Mouse (Mus musculus): Measurements from ENCODE around the gene Cul7. TPM values are rescaled to one million over a fixed set of nuclear protein-coding genes. Genes with fewer than 3 reads are reported as not detected.

Cul7 gene
- polyA plus RNA-seq, 1 experiment from 2014 or later = 34.9 TPM

GRCm38 (mm10) chr17:46639929-46640328 is 10.2 kb upstream of the Cul7 start:
- H3K27me3 ChIP-seq (ENCODE audit: control insufficient read depth, insufficient read depth, low read length) = no peaks in the 10 kb centered on the region
- no peaks in the 10 kb centered on the region for H3K9me3 ChIP-seq (ENCODE audit: control insufficient read depth, low read length)
- H3K4me2 ChIP-seq (ENCODE audit: low read depth, low read length, severe bottlenecking) = no peak overlapping the region
- no peak overlapping the region for H3K4me3 ChIP-seq (ENCODE audit: low read depth, low read length)
- no peak for ATAC-seq (replicated peaks; ENCODE audit: low FRiP score)
- peaks cover 2% of the 10 kb centered on the region; the same call in 1 of the 2 replicates for H3K4me1 ChIP-seq (replicated peaks; ENCODE audit: control insufficient read depth, insufficient read depth, low read length)
- no peak for DNase-seq (ENCODE audit: low spot score)
- no peak overlapping the region for H3K27ac ChIP-seq (ENCODE audit: low read depth, low read length)
- no peaks in the 10 kb centered on the region for H3K36me3 ChIP-seq (ENCODE audit: control insufficient read depth, insufficient read depth, low read length)
- WGBS = 87% methylated on average over 9 of the region's 9 CpGs
- H3K9ac ChIP-seq (ENCODE audit: low read length) = no peak overlapping the region

- Histone ChIP-seq H3K9me3 (ENCODE audit: control insufficient read depth, low read length) (no peaks in the 10 kb centered on the region), H3K4me1 (replicated peaks; ENCODE audit: control insufficient read depth, insufficient read depth, low read length) (peaks cover 11% of the 10 kb centered on the region), H3K4me2 (ENCODE audit: low read depth, low read length, severe bottlenecking) (no peak overlapping the region), H3K27me3 (ENCODE audit: control insufficient read depth, insufficient read depth, low read length) (no peaks in the 10 kb centered on the region), H3K9ac (ENCODE audit: low read length) (no peak overlapping the region), H3K4me3 (ENCODE audit: low read depth, low read length) (no peak overlapping the region), H3K36me3 (ENCODE audit: control insufficient read depth, insufficient read depth, low read length) (no peaks in the 10 kb centered on the region), H3K27ac (ENCODE audit: low read depth, low read length) (no peak overlapping the region)
- ATAC-seq (replicated peaks; ENCODE audit: low FRiP score) (no peak), DNase-seq (ENCODE audit: low spot score) (no peak)
- WGBS = 94% methylated on average over 17 of the region's 17 CpGs
Observed at GRCm38 (mm10) chr17:46642060-46642459, 8.1 kb upstream of the Cul7 start.

- H3K36me3 ChIP-seq (ENCODE audit: control insufficient read depth, insufficient read depth, low read length) = no peaks in the 10 kb centered on the region
- H3K4me2 ChIP-seq (ENCODE audit: low read depth, low read length, severe bottlenecking) = peak overlapping the region; percentile 96; the same call in 1 of the 2 replicates
- DNase-seq (ENCODE audit: low spot score) (no peak), ATAC-seq (replicated peaks; ENCODE audit: low FRiP score) (no peak)
- H3K9ac ChIP-seq (ENCODE audit: low read length) = peak overlapping the region; percentile 77
- H3K27me3 ChIP-seq (ENCODE audit: control insufficient read depth, insufficient read depth, low read length) = no peaks in the 10 kb centered on the region
- peak overlapping the region; percentile 68 for H3K4me3 ChIP-seq (ENCODE audit: low read depth, low read length)
- H3K9me3 ChIP-seq (ENCODE audit: control insufficient read depth, low read length) = no peaks in the 10 kb centered on the region
- H3K4me1 ChIP-seq (replicated peaks; ENCODE audit: control insufficient read depth, insufficient read depth, low read length) = peaks cover 11% of the 10 kb centered on the region
- no peak overlapping the region for H3K27ac ChIP-seq (ENCODE audit: low read depth, low read length)
- 93% methylated on average over 12 of the region's 12 CpGs for WGBS
Observed at GRCm38 (mm10) chr17:46644152-46644805, 5.9 kb upstream of the Cul7 start.

GRCm38 (mm10) chr17:46644916-46645475 is 5.1 kb upstream of the Cul7 start:
- Histone ChIP-seq H3K4me1 (replicated peaks; ENCODE audit: control insufficient read depth, insufficient read depth, low read length) (peaks cover 15% of the 10 kb centered on the region), H3K27ac (ENCODE audit: low read depth, low read length) (no peak overlapping the region), H3K9ac (ENCODE audit: low read length) (peak overlapping the region; percentile 77), H3K9me3 (ENCODE audit: control insufficient read depth, low read length) (no peaks in the 10 kb centered on the region), H3K4me3 (ENCODE audit: low read depth, low read length) (peak overlapping the region; percentile 68), H3K36me3 (ENCODE audit: control insufficient read depth, insufficient read depth, low read length) (no peaks in the 10 kb centered on the region), H3K4me2 (ENCODE audit: low read depth, low read length, severe bottlenecking) (peak overlapping the region; percentile 96), H3K27me3 (ENCODE audit: control insufficient read depth, insufficient read depth, low read length) (no peaks in the 10 kb centered on the region)
- peak; percentile 7; the same call in 1 of the 2 replicates for ATAC-seq (replicated peaks; ENCODE audit: low FRiP score)
- WGBS = 13% methylated on average over 11 of the region's 11 CpGs
- no peak for DNase-seq (ENCODE audit: low spot score)

- Histone ChIP-seq H3K4me2 (ENCODE audit: low read depth, low read length, severe bottlenecking) (peak within 1 kb of the TSS; percentile 96), H3K4me1 (replicated peaks; ENCODE audit: control insufficient read depth, insufficient read depth, low read length) (peaks cover 16% of the 10 kb centered on the region), H3K9ac (ENCODE audit: low read length) (peak within 1 kb of the TSS; percentile 77), H3K9me3 (ENCODE audit: control insufficient read depth, low read length) (no peaks in the 10 kb centered on the region), H3K36me3 (ENCODE audit: control insufficient read depth, insufficient read depth, low read length) (no peaks in the 10 kb centered on the region), H3K4me3 (ENCODE audit: low read depth, low read length) (peak within 1 kb of the TSS; percentile 68), H3K27ac (ENCODE audit: low read depth, low read length) (no peak within 1 kb of the TSS), H3K27me3 (ENCODE audit: control insufficient read depth, insufficient read depth, low read length) (no peaks in the 10 kb centered on the region)
- ATAC-seq (replicated peaks; ENCODE audit: low FRiP score) (peak; percentile 73), DNase-seq (ENCODE audit: low spot score) (peak; percentile 100)
- WGBS = 1% methylated on average over 53 of the region's 53 CpGs
Observed at GRCm38 (mm10) chr17:46645561-46646321, 4.4 kb upstream of the Cul7 start, which contains the start of the genes Klc4 and Mrpl2. Klc4 (minus strand) TSS chr17:46646022. Mrpl2 (plus strand) TSS chr17:46646229.

- no peak overlapping the region for H3K27ac ChIP-seq (ENCODE audit: low read depth, low read length)
- under 1% methylated on average over 19 of the region's 19 CpGs for WGBS
- no peaks in the 10 kb centered on the region for H3K9me3 ChIP-seq (ENCODE audit: control insufficient read depth, low read length)
- peak overlapping the region; percentile 73 for H3K9ac ChIP-seq (ENCODE audit: low read length)
- H3K4me1 ChIP-seq (replicated peaks; ENCODE audit: control insufficient read depth, insufficient read depth, low read length) = peaks cover 20% of the 10 kb centered on the region
- ATAC-seq (replicated peaks; ENCODE audit: low FRiP score) (no peak), DNase-seq (ENCODE audit: low spot score) (no peak)
- H3K4me2 ChIP-seq (ENCODE audit: low read depth, low read length, severe bottlenecking) = peak overlapping the region; percentile 87
- no peaks in the 10 kb centered on the region for H3K36me3 ChIP-seq (ENCODE audit: control insufficient read depth, insufficient read depth, low read length)
- peak overlapping the region; percentile 68 for H3K4me3 ChIP-seq (ENCODE audit: low read depth, low read length)
- H3K27me3 ChIP-seq (ENCODE audit: control insufficient read depth, insufficient read depth, low read length) = no peaks in the 10 kb centered on the region
Observed at GRCm38 (mm10) chr17:46646322-46646662, 3.8 kb upstream of the Cul7 start.

GRCm38 (mm10) chr17:46647279-46647678 is 2.9 kb upstream of the Cul7 start:
- Histone ChIP-seq H3K9me3 (ENCODE audit: control insufficient read depth, low read length) (no peaks in the 10 kb centered on the region), H3K27me3 (ENCODE audit: control insufficient read depth, insufficient read depth, low read length) (no peaks in the 10 kb centered on the region), H3K27ac (ENCODE audit: low read depth, low read length) (no peak overlapping the region), H3K4me2 (ENCODE audit: low read depth, low read length, severe bottlenecking) (no peak overlapping the region), H3K36me3 (ENCODE audit: control insufficient read depth, insufficient read depth, low read length) (no peaks in the 10 kb centered on the region), H3K9ac (ENCODE audit: low read length) (no peak overlapping the region), H3K4me1 (replicated peaks; ENCODE audit: control insufficient read depth, insufficient read depth, low read length) (peaks cover 27% of the 10 kb centered on the region), H3K4me3 (ENCODE audit: low read depth, low read length) (no peak overlapping the region)
- DNase-seq (ENCODE audit: low spot score) (no peak), ATAC-seq (replicated peaks; ENCODE audit: low FRiP score) (no peak)
- 91% methylated on average over 7 of the region's 7 CpGs for WGBS

- H3K4me2 ChIP-seq (ENCODE audit: low read depth, low read length, severe bottlenecking) = no peak overlapping the region
- no peak for DNase-seq (ENCODE audit: low spot score)
- no peaks in the 10 kb centered on the region for H3K27me3 ChIP-seq (ENCODE audit: control insufficient read depth, insufficient read depth, low read length)
- H3K4me1 ChIP-seq (replicated peaks; ENCODE audit: control insufficient read depth, insufficient read depth, low read length) = peaks cover 27% of the 10 kb centered on the region
- H3K9me3 ChIP-seq (ENCODE audit: control insufficient read depth, low read length) = no peaks in the 10 kb centered on the region
- H3K36me3 ChIP-seq (ENCODE audit: control insufficient read depth, insufficient read depth, low read length) = no peaks in the 10 kb centered on the region
- no peak overlapping the region for H3K27ac ChIP-seq (ENCODE audit: low read depth, low read length)
- H3K9ac ChIP-seq (ENCODE audit: low read length) = no peak overlapping the region
- WGBS = 95% methylated on average over 9 of the region's 9 CpGs
- H3K4me3 ChIP-seq (ENCODE audit: low read depth, low read length) = no peak overlapping the region
- no peak for ATAC-seq (replicated peaks; ENCODE audit: low FRiP score)
Observed at GRCm38 (mm10) chr17:46648436-46648835, 1.7 kb upstream of the Cul7 start.
